8 mouse cellular contexts compared by ENCODE assay signal in genomic region chr9:35282006-35282850, GRCm38 (mm10). TPM values are rescaled to one million over a fixed set of nuclear protein-coding genes. Genes with fewer than 3 reads are reported as not detected.
DNase-seq lines count a peak whose midpoint lies in the region; ATAC-seq and TF ChIP-seq lines count a peak whose summit lies in the region.

No protein-coding gene starts in this region.

- H3K4me1 ChIP-seq in forebrain, embryonic 11.5 days (replicated peaks; ENCODE audit: control insufficient read depth, insufficient read depth, low read length) = no peaks in the 10 kb centered on the region; the same call in 1 of the 2 replicates
- H3K4me1 ChIP-seq in hindbrain, embryonic 14.5 days (replicated peaks; ENCODE audit: control insufficient read depth, insufficient read depth, low read length) = no peaks in the 10 kb centered on the region
- no peaks in the 10 kb centered on the region for H3K4me1 ChIP-seq in midbrain, postnatal 0 days (ENCODE audit: insufficient read depth, low read length)

- DNase-seq in 3134 (ENCODE audit: extremely low read depth, insufficient read length, low spot score) = peak; percentile 30
- DNase-seq in brain, embryonic 14.5 days (ENCODE audit: low read depth) = peak; percentile 85
- peak; percentile 73 for DNase-seq in forebrain, embryonic 11.5 days (ENCODE audit: low spot score)
- peak; percentile 82 for DNase-seq in hindbrain, embryonic 14.5 days (ENCODE audit: low spot score)
- DNase-seq in left cerebral cortex, postnatal 4 days = peak; percentile 44
- peak; percentile 78 for DNase-seq in midbrain, postnatal 0 days (ENCODE audit: low spot score)
- peak; percentile 63 for DNase-seq in thymus, postnatal 4 days

- H3K9ac ChIP-seq in forebrain, embryonic 11.5 days (ENCODE audit: low read length) = no peak overlapping the region
- H3K9ac ChIP-seq in hindbrain, embryonic 14.5 days = no peak overlapping the region
- H3K9ac ChIP-seq in midbrain, postnatal 0 days (replicated peaks; ENCODE audit: low read length, poor library complexity, severe bottlenecking) = no peak overlapping the region

- H3K9me3 ChIP-seq in forebrain, embryonic 11.5 days (ENCODE audit: control insufficient read depth, low read length) = no peaks in the 10 kb centered on the region
- no peaks in the 10 kb centered on the region for H3K9me3 ChIP-seq in hindbrain, embryonic 14.5 days (ENCODE audit: control insufficient read depth, low read length)
- H3K9me3 ChIP-seq in midbrain, postnatal 0 days (ENCODE audit: low read length) = no peaks in the 10 kb centered on the region

- no peaks in the 10 kb centered on the region for H3K27me3 ChIP-seq in forebrain, embryonic 11.5 days (ENCODE audit: control insufficient read depth, insufficient read depth, low read length)
- H3K27me3 ChIP-seq in hindbrain, embryonic 14.5 days (ENCODE audit: control insufficient read depth, insufficient read depth, low read length) = peaks cover 28% of the 10 kb centered on the region
- H3K27me3 ChIP-seq in midbrain, postnatal 0 days (ENCODE audit: insufficient read depth, low read length) = no peaks in the 10 kb centered on the region

- no peak overlapping the region for H3K4me3 ChIP-seq in forebrain, embryonic 11.5 days (ENCODE audit: low read depth, low read length)
- no peak overlapping the region for H3K4me3 ChIP-seq in hindbrain, embryonic 14.5 days (replicated peaks; ENCODE audit: low read length)
- H3K4me3 ChIP-seq in midbrain, postnatal 0 days (ENCODE audit: low read depth, low read length) = no peak overlapping the region

- H3K4me2 ChIP-seq in forebrain, embryonic 11.5 days (ENCODE audit: low read depth, low read length, severe bottlenecking) = no peak overlapping the region
- no peak overlapping the region for H3K4me2 ChIP-seq in hindbrain, embryonic 14.5 days (replicated peaks)
- H3K4me2 ChIP-seq in midbrain, postnatal 0 days (ENCODE audit: low read depth, low read length, poor library complexity, severe bottlenecking) = no peak overlapping the region

- ATAC-seq in CD4-positive, CD25-positive, alpha-beta regulatory T cell, adult 4 months = peak; percentile 92
- ATAC-seq in forebrain, embryonic 11.5 days (replicated peaks; ENCODE audit: low FRiP score) = peak; percentile 46; the same call in 1 of the 2 replicates
- no peak for ATAC-seq in hindbrain, embryonic 14.5 days (ENCODE audit: low FRiP score)
- peak; percentile 44 for ATAC-seq in midbrain, postnatal 0 days (ENCODE audit: low FRiP score)

- 18% methylated on average over 5 of the region's 5 CpGs for WGBS in forebrain, embryonic 11.5 days
- 22% methylated on average over 5 of the region's 5 CpGs for WGBS in hindbrain, embryonic 14.5 days
- WGBS in midbrain, postnatal 0 days = 10% methylated on average over 5 of the region's 5 CpGs

- no peak overlapping the region for H3K27ac ChIP-seq in forebrain, embryonic 11.5 days (ENCODE audit: low read depth, low read length)
- no peak overlapping the region for H3K27ac ChIP-seq in hindbrain, embryonic 14.5 days
- no peak overlapping the region for H3K27ac ChIP-seq in midbrain, postnatal 0 days (ENCODE audit: low read depth, low read length)

- intact Hi-C loops in left cerebral cortex, postnatal 4 days (cut with DNase I) = loop anchor here (2.0 kb wide), 1 partner anchor 253 kb away; no protein-coding TSS in a partner anchor

- no peaks in the 10 kb centered on the region for H3K36me3 ChIP-seq in forebrain, embryonic 11.5 days (ENCODE audit: control insufficient read depth, insufficient read depth, low read length)
- peaks cover 15% of the 10 kb centered on the region for H3K36me3 ChIP-seq in hindbrain, embryonic 14.5 days (replicated peaks; ENCODE audit: control insufficient read depth, insufficient read depth)
- H3K36me3 ChIP-seq in midbrain, postnatal 0 days (ENCODE audit: insufficient read depth, low read length) = peaks cover 7% of the 10 kb centered on the region

- TF ChIP-seq CTCF in brain, embryonic 14.5 days (IDR thresholded peaks at IDR 0.05; ENCODE audit: borderline replicate concordance, extremely low read depth, insufficient read depth, insufficient read length) = peak; percentile 42; the same call in 1 of the 2 replicates
- TF ChIP-seq CTCF in midbrain, postnatal 0 days (IDR thresholded peaks at IDR 0.05) = peak; percentile 91

- no peak for TF ChIP-seq POLR2A in brain, embryonic 14.5 days (IDR thresholded peaks at IDR 0.05; ENCODE audit: borderline replicate concordance, extremely low read depth, insufficient read depth, insufficient read length, poor library complexity, severe bottlenecking)

RNA-seq across cellular contexts. Expression of gene Rpusd4, which starts 14.6 kb away (rescaled TPM):
- 10 to 100 TPM; 38.3 to 60.7 TPM for polyA plus RNA-seq in CD4-positive, CD25-positive, alpha-beta regulatory T cell, adult 4 months (2017; shearing (Covaris generic))
- polyA plus RNA-seq in brain, embryonic 14.5 days (2012; rRNA removed) = 16.3 and 16.4 TPM in 2 replicates
- 26.7 and 29.3 TPM in 2 replicates for polyA plus RNA-seq in forebrain, embryonic 11.5 days (2014; fragmentation: Nextera tagmentation; extraction: Ambion mirVana)
- 18.2 and 20.2 TPM in 2 replicates for polyA plus RNA-seq in hindbrain, embryonic 14.5 days (2014; fragmentation: Nextera tagmentation; extraction: Ambion mirVana)
- 10 to 100 TPM in 1 of 2 experiments, 1 to 10 TPM in 1; 9.1 to 12.4 TPM for total RNA-seq in left cerebral cortex, postnatal 4 days (2021)
- 6.9 and 8.7 TPM in 2 replicates for total RNA-seq in midbrain, postnatal 0 days (2014; rRNA removed)
- polyA plus RNA-seq in midbrain, postnatal 0 days (2015; fragmentation: Nextera tagmentation; extraction: Ambion mirVana) = 10.6 and 11.0 TPM in 2 replicates

RNA-seq across cellular contexts. Expression of gene Fam118b, which starts 14.6 kb away (rescaled TPM):
- 10 to 100 TPM; 53.5 to 68.9 TPM for polyA plus RNA-seq in CD4-positive, CD25-positive, alpha-beta regulatory T cell, adult 4 months (2017; shearing (Covaris generic))
- 42.5 and 56.3 TPM in 2 replicates for polyA plus RNA-seq in brain, embryonic 14.5 days (2012; rRNA removed)
- 68.9 and 75.4 TPM in 2 replicates for polyA plus RNA-seq in forebrain, embryonic 11.5 days (2014; fragmentation: Nextera tagmentation; extraction: Ambion mirVana)
- polyA plus RNA-seq in hindbrain, embryonic 14.5 days (2014; fragmentation: Nextera tagmentation; extraction: Ambion mirVana) = 55.5 and 55.9 TPM in 2 replicates
- 10 to 100 TPM; 32.3 to 38.8 TPM for total RNA-seq in left cerebral cortex, postnatal 4 days (2021)
- 24.6 and 29.4 TPM in 2 replicates for total RNA-seq in midbrain, postnatal 0 days (2014; rRNA removed)
- 37.4 and 41.5 TPM in 2 replicates for polyA plus RNA-seq in midbrain, postnatal 0 days (2015; fragmentation: Nextera tagmentation; extraction: Ambion mirVana)

Comparison
In these comparisons a context has a peak if more than half of its experiments do, and no peak if none do; other contexts are left out.
1. DNase-seq: peak in every context shown above with its lines; median percentile 85 in brain, embryonic 14.5 days; 82 in hindbrain, embryonic 14.5 days; 78 in midbrain, postnatal 0 days; 73 in forebrain, embryonic 11.5 days; 63 in thymus, postnatal 4 days; 44 in left cerebral cortex, postnatal 4 days; 30 in 3134.